Mouse (Mus musculus): ENCODE data around the gene Glt1d1.

Glt1d1 gene
- long read RNA-seq, experiment 1, result 0 reads
- long read RNA-seq, experiment 2, result 0 reads

DNA sequence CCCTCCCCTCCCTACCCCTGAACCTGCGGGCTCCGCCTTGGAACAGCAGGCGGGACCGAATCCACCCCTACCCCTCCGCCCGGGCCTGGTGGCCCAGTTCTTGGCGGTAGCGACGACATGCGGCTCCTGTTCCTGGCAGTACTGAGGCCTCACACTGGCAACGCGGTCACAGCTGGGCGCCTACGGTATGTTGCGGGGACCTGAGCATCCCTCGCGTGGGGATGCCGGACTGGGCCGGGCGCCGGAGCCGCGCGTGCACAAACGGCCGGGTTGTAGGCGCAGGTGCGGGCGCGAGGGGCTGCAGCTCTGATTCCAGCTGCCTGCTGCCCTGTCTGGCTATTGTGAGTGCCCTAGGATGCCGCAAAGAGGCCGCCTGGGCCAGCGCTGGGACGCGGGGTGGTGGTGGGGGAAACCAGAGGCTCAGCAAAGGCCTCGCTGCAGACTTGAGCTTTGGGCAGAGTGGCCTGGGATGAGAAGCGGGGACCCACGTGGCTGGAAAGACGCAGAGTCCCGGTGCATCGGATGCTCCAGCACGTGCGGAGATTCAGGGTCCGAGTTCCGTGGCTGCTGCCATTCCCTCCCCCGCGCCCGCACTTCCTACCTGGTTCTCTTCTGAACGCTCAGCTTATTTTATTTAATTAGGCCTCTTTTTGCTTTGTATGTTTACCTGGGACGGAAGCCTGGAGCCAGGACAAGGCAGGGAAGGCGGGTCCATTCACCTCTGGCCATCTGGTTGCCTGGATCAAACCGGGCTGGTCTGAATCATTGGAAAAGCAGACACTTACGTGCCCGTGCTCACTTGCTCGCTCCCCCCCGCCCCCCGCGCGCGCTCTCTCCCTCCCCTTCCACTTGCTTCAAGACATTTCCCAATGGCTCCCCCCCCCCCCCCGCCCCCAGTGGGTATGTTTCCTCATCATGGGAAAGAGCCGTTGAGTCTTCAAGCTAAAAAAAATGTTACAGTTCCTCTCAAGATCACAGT, at the start of gene Glt1d1, which contains the start of gene Slc15a4:
Gene Glt1d1 (plus strand): TSS at position 96 of the 979 bp plus-strand sequence.
Gene Slc15a4 (minus strand): TSS at position 731 of the 979 bp plus-strand sequence.
- intact Hi-C loops (cut with DNase I), result no loop called here

DNA sequence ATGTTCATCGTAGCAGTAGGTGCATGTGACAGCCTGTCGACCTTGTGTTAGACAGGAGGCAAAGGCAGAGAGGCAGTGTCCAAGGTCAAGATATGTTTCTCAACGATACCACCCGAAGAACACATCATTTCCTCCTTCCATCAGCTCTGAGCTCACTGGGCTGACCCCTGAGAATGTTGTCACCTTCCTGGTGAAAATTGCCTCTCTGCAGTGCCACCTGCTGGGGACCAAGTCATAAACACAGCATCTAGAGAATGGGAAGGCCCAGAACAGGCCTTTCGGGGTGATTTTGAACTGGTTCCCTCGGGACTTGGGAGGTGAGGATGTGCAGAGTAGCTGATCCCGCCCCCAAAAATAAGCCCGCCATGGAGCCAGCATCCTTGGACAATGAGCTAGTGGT, 48.4 kb upstream of the Glt1d1 start:
- intact Hi-C loops (cut with DNase I), result no loop called here

DNA sequence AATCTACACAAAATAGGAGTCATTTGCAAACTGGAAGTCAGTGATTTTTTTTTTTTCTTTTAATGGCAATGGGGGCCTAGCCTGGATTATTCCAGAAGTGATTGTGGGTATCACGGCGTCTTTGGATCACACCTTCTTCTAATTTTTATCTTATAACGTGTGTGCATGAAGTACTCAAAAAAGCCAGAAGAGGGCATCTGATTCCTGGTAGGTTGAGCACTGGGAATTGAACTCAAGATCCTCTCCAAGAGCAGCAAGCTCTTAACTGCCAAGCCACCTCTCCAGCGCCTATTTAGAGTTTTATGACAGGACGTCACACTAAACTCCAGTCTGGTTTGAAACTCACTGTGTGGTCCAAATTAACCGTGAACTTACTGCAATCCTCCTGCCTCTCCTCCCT, 44.2 kb upstream of the Glt1d1 start:
- intact Hi-C loops (cut with DNase I), result loop anchor here (5.0 kb wide), 1 partner anchor 59 kb away; no protein-coding TSS in a partner anchor

DNA sequence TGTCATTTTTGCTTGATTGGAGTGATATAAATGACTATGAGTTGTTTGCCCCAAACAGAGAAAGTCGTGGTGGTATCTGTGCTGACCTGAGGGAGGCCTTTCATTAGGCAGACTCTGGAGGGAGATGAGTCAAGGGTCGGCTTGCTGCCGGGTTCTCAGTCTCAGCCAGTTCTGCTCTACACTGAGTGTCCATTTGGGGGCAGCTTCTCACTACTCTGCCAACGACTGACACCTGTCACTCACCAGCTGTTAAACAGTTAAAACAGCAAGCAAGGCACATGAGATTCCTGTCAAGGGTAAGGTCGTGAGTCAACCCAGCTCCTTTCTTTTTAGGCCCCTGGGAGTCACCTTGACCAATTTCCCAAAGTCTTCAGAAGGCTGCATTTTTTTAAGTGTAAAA, 39.7 kb upstream of the Glt1d1 start:
- intact Hi-C loops (cut with DNase I), result no loop called here

DNA sequence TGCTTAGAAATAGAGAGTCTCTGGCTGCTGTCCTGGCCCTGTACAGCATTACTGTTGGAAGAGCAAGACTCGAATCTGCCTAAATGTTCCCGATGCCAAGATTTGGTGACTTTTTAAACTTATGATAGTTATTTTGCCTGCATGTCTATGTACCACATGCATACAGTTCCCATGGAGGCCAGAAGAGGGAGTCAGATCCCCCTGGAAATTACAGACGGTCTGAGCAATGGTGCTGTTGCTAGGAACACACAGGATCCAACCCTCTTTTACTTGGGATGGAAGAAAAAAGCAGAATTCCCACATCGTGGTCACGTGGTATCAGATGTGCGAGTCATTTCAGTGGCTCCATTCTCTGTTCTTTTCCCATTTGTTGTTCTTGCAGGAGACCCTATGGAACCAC, 39.2 kb upstream of the Glt1d1 start:
- intact Hi-C loops (cut with DNase I), result no loop called here

DNA sequence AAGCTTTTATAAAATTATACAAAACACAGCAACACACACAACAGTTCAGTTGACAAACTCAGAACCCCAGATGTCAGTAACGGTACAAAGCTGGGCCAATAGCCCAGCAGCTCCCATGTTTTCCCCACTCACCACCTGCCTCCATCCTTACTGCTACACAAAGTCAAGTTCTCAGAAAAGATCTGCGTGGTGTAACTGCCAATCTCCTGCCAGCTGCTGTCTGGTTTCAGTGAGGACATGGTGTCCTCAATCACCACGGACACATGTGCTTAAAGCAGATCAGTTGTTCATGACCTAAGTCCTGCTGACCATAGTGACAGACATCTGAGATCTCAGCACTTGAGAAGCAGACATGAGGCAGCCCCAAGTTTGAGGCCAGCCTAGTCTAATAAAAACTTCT, 36.4 kb upstream of the Glt1d1 start:
- intact Hi-C loops (cut with DNase I), result no loop called here

DNA sequence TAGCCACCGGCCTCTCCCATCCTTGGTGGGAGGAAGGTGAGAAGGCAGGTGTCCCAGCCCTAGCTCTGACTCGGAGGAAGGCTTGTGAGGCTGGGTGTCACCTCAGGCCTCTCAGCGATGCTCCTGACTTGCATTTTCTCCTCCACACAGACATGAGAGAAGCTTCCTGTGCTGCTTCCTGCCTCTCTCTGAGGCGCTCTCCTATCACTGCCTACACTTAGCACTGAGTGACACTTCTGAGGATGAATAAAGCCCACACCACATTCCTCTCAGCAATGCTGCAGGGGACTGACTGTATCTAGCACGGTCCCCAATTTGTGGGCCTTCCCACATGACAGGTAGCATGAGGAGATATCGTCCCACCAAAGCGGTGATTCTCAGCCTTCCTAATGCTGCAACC, 35.2 kb upstream of the Glt1d1 start:
- intact Hi-C loops (cut with DNase I), result no loop called here

DNA sequence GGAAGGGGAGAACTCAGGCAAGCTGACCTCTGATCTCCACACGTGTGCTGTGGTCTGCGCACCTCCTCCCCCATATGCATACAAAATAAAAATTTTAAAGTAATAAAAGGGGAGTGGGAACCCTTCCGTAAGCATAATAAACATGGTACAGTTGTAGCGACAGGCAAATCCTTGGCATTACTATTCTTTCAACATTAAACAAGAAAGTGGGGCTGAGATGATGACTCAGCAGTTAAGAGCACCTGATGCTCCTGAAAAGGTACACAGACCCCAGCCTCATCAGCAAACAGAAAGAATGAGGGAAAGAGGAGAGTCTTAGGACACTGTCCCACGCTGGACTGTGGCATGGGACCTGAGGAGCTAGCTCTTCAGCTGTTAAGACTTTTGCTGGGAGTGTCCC, 29.1 kb upstream of the Glt1d1 start:
- intact Hi-C loops (cut with DNase I), result no loop called here

DNA sequence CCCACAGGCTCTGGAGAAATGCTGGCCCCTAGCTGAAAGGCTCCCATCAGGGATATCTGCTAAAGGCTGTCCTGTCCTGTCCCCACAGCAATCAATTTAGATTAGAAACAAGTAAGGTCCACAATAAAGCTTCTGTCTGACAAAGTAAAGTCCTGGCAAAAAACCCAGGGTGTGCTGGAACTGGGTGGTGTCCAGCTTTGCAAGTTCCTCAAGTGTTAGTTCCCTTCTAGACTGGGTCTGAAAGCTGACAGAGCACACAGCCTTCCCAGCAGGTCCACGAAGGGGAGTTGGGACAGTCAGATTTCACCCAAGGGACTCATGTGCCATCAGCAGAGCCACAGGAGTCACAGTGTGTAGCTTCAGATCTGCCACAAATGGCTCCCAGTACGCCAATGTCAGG, 24.6 kb upstream of the Glt1d1 start:
- intact Hi-C loops (cut with DNase I), result no loop called here

DNA sequence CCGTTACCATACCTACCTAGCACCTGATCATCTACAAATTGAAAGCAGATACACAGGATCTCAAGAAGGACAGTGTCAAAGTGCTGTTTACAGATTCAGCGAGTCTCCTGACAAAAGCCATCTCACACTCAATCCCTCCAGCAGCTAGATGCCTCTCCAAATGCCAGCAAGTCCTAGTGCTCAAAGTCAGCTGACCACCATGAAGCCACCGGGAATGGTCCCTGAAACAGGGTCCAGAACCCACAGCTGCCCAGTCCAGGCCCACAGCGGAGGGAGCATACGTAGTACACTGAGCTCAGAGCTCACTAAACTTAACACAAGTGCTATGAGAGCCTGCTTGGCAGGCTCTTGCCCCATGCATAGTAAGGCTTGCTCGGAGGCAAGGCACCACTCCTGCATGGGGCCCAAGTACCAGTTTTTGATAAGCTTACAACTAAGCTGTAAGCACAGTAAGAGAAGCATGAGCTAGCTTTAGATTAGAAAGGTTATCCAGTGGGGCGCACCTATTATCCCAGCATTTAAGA, 22.8 kb upstream of the Glt1d1 start:
- intact Hi-C loops (cut with DNase I), result no loop called here

DNA sequence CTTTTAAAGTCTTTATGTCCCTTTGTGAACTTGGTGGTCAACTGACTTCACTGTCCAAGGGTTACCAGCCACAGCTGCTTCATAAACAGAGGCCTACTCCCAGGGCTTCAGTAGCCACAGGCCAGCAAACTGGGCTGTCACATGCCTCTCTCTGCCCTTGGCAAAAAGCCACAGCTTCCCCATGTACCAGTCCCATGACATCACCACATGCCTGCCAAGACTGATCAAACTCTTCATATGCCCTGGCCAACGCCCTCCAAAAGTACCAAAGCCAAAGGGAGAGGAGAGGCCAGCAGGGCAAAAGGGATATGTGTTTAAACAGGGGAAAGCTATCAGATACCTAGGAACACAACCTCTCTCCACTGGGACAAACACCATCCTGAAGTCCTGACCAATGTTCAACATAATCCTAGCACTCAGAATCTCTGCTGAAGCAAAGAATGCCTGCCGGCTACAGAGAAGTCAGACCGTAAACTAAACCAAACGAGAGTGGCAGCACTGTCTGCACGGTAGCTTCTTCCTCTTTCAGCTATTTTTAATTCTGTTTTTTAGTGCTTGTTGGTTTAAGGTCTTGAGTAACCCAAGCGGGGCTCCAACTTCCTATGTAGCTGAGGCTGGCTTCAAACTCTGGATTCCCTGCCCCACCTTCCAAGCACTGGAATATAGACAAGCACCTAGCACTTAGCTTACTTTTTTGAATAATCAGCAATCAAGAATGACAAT, 21.1 kb upstream of the Glt1d1 start:
- intact Hi-C loops (cut with DNase I), result no loop called here

DNA sequence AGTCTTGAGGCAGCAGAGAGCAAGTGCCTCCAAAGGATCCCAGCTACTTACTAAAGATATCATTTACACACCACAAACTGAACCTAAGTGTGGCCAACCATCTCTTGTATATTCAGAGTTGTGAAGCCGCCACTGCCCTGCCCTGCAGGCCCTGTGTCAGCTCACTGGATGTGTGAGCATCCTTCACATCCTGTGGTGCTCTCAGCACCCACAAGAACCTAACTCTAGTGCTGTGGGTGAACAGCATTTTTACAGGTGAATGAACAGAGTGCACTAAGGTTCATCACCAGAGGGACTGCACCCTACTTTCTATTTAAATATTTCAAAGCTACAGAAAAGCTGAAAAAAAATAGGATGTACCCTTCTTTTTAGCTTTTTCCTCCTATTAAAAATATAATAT, 20.2 kb upstream of the Glt1d1 start:
- intact Hi-C loops (cut with DNase I), result no loop called here

DNA sequence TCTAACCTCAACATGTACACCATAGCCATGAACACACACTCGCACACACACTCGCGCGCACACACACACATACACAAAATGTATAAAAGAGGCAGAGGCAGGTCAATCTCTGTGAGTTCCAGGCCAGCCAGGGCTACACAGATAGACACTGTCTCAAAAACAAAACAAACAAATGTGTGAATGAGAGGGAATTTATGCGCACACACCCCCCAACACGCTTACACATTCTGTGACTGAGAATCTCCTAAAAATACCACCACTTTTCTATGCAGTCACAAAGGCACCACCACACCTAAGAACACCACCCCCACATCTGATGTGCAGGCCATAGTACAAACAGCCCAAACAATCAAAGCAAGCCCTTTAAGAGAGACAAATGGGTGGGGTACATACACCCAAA, 19.7 kb upstream of the Glt1d1 start:
- intact Hi-C loops (cut with DNase I), result no loop called here

DNA sequence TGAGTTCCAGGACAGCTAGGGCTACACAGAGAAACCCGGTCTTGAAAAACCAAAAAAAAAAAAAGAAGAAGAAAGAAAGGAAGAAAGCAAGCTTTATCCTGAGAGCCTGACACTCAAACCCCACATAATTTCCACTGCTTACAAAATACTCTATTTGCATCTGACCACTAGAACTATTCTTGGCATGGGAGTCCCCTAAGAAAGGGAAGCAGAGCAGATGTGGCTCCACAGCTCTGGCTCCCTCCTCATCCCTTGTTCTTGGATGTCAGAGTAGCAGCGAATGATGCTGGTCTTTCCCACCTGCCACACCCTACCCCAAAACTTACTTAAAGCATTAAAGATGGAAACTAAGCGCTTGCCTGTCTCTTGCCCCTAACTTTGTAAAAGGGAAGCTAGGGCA, 16.6 kb upstream of the Glt1d1 start:
- intact Hi-C loops (cut with DNase I), result no loop called here

DNA sequence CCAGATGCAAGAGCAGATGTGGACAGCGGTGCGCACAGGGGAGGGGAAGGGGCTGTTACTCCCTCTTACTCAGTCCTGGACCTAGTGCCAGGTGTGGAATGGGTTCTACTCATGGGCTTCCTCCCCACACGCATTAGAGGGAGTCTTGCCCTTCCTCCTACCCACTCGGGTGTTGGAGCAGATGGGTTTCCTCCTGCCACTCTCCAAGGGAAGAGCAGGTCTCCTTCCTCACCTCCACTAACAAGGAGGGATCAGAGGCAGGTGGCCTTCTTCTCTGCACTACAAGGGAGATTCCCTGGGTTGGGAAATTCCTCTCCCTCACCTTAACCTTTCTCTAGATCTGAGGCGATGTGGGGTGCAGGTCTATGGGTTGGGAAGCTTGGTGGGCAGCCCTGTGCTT, 15.9 kb upstream of the Glt1d1 start:
- intact Hi-C loops (cut with DNase I), result no loop called here

DNA sequence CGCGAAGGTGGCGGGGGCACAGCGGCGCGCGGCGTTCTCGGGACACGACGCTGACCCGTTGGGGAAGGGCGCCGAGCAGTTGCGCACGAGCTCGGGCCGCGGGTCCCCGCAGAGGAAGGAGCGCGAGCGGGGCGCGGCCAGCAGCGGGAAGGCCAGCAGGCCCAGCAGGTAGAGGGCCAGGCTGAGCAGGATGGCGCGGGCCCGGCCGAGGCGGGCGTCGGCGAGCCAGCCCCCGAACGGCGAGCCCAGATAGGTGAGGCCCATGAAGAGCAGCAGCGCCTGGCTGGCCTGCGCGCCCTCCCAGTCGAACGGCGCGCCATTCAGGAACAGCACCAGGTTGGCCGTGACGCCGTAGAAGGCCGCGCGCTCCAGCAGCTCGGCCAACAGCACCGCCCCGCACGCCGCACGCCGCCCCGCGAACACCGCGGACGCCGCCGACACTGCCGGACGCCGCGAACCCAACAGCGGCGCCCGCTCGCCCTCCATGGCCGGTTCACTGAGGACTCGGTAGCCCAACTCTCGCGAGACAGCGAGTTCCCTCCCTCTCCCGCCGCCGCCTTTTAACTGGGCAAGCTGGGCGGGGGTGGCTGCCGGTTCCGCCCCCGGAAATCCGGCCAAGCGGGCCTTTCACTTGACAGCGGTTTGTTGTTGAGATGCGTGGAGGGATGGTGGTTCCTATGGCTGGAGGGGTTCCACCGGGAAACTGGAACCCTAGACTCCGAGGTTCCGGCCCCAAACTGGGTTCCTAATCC, 15.0 kb upstream of the Glt1d1 start:
- intact Hi-C loops (cut with DNase I), result no loop called here

DNA sequence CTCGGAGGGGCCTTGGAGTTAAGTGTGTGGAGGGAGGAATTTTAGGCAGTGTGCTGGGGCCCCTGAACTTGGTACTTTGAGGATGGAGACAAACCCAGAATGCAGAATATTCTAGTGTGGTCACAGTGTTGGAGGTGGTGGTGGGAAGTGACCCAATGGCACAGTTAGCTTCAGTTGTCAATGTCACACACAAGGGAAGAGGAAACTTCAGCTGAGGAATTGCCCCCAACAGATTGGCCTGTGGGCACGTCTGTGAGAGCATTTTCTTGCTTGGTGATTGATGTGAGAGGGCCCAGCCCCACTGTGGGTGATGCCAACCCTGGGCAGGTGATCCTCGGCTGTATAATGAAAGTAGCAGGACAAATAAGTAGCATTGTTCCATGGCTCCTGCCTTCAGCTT, 13.2 kb upstream of the Glt1d1 start:
- intact Hi-C loops (cut with DNase I), result no loop called here

DNA sequence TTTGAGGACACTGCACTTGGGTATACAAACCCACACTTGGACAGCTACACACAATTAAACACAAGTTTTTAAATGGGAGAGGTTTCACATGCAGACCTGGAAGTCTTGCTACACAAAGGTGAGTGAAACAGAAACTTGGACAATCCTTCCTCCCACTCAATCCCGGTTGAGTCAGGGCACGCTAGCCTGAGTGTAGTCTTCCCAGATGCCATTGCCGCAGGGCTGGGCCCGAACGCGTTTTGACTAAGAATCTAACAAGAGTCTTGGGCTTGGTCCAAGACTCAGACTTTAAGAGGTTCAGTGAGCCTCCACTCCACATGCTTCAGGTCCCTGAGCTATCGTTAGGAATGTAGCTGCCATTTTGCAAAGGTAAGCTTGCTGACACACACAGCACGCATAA, 11.7 kb upstream of the Glt1d1 start:
- intact Hi-C loops (cut with DNase I), result no loop called here

DNA sequence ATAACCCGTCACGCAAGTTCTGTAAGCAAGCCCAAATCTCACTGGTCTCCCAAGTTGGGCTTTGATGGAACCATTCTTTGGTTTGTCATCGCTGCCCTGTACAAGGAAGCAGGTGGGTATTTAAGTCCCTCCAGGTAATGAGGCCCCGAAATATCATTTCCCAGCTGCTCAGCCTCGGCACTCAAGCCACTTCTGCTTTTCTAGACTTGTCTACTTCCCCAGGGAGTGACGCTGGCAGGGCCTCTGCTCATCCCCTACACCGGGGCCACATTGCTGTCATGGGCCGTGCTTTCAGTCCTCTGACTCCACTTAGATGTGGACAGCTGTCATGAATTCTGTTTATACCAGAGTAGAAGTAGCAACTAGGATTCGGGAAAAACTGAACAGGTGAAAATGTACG, 11.0 kb upstream of the Glt1d1 start:
- intact Hi-C loops (cut with DNase I), result no loop called here

DNA sequence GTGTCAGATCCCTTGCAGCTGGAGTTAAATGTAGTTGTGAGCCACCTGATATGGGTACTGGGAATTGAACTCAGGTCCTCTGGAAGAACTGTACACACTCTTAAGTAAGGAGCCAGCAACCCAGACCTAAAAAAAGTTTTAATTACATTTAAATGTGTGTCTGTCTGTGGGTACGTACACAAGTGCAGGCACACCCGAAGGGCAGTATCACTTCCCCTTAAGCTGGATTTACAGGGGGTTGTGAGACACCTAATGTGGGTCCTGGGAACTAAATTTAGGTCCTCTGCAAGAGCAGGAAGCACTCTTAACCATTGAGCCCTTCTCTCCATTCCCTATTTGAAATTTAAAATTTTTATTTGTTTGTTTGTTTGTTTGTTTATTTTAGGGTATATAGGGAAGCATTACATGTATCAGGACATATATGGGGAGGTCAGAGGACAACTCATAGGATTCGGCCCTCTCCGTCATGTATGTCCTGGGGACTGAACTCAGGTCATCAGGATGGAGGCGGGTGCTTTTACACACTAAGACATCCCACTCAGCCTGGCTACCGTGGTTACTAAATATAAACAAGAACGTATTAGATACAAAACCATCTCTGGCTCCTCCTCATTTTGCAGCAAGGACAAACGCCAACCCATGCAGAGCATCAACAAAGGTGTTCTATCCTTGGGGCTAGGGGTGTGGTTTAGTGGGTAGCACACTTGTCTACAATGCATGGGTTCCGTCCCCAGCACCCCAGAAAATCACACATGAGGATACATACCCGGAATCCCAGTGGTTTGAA, 7.4 kb upstream of the Glt1d1 start:
- intact Hi-C loops (cut with DNase I), result no loop called here

DNA sequence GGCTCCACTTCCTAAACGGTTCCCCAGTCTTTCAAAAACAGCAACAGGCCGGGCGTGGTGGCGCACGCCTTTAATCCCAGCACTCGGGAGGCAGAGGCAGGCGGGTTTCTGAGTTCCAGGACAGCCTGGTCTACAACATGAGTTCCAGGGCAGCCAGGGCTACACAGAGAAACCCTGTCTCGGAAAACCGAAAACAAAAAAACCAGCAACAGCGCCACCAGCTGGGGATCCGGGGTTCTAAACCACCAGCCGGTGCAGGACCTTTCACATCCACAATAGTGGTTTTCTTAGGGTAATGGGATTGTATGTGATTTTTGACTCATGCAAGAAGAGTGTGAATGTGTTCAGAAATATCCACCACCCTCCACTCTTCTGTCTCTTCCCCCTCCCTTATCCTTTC, 4.8 kb upstream of the Glt1d1 start:
- intact Hi-C loops (cut with DNase I), result no loop called here

Measured in adrenal gland (tissue).